Mouse (Mus musculus) lung, postnatal 0 days (tissue): ENCODE measurements around the gene Ncs1.

ENCODE experiments used
- CTCF ChIP-seq: IDR thresholded peaks from 2 replicates; pipeline ENCODE4 v1.5.1; 2016; ENCODE audit warnings: antibody characterized with exemption, mild to moderate bottlenecking
- EP300 ChIP-seq: IDR thresholded peaks from 2 replicates; pipeline ENCODE4 v1.6.1; 2016; ENCODE audit warnings: antibody characterized with exemption, mild to moderate bottlenecking, control low read depth

DNA sequence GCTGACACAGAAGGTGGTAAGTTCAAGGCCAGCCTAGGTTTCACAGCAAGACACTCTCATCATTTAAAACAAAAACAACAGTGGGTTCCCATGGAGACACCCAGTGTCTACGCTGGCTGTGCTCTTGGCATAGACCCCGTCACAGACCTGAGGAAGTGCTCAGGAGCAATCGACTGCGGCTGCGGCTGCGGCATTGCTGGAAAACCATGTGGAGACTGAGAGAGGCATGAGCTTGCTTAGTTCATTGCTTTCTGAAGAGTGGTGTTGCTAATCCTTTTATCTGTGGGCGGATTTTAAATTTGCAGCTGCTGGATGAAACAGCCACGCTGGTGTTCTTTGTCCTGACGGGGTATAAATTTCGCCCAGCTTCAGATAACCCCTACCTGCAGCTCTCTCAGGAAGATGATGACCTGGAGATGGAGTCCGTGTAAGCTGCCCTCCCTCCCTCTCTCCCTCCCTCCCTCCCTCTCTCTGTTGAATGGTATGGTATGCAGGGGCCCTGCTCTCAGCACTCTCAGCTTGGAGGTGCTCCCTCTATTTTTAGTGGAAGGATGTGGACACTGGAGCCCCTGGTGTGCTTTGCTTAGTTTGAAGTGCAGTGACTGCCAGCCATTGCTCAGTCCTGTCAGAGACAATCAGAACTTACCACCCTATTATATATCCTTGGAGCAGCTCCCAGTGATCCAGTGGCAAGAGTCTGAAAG, 35.3 kb upstream of the Ncs1 start:
- no peak for TF ChIP-seq CTCF
- TF ChIP-seq EP300 = no peak
